Mouse (Mus musculus) kidney, postnatal 10 days (tissue): ENCODE data around the gene Ncoa4.

Experiments used
- DNase-seq: peaks from one replicate; pipeline ENCODE4 v3.0.0; 2021; ENCODE audit warnings: mixed read lengths

The Ncoa4 gene

DNA sequence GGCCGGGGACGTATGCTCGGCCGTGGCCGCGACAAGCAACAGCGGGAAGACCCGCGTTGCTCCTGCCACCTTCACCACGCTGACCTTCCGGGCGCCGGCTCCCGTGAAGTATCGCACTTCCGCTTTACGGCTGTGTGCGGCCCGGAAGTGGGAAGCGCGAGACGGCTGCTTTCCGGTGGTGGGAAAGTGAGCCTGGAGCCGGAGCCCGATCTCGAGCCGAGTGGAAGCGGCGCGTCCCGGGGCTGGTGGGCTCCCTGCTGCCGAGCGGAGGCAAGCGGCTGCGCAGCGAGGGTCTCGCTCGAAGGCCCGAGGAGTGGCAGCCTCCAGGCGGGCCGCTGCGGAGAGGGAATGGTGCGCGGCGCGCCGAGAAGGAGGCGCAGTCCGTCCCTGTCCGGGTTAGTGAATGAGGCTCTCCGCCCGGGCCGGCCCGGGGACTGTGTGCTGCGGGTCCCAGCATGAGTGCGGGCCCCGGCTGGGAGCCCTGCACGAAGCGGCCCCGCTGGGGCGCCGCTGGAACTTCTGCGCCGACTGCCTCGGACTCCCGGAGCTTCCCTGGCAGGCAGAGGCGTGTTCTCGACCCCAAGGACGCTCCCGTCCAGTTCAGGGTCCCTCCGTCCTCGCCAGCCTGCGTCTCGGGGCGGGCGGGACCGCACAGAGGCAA lies 42.3 kb downstream of the Ncoa4 start, which contains the start of the genes Timm23 and Parg:
TSS of gene Timm23 (minus strand) at position 108 of the 661 bp plus-strand sequence.
TSS of gene Parg (plus strand) at position 159 of the 661 bp plus-strand sequence.
- DNase-seq = peak; percentile 94

DNA sequence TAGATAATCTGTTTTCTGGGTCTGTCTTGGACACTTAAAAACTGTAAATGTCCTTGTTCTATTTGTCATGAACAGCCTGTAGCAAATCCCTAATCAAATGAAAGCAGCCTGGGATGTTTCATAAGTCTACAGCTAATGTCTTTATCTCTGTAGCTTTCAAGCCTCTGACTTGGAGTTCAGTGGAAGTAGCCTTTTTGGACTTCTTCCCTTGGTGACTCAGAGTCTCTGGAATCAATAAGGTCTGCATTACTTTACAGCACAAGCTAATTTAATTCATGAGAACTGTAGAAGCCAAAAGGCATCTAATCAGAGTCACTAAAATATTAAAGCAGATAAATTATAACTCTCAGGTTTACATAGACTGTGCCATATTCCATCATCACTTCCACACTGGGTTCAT lies 66.9 kb downstream of the Ncoa4 start:
- no peak for DNase-seq

DNA sequence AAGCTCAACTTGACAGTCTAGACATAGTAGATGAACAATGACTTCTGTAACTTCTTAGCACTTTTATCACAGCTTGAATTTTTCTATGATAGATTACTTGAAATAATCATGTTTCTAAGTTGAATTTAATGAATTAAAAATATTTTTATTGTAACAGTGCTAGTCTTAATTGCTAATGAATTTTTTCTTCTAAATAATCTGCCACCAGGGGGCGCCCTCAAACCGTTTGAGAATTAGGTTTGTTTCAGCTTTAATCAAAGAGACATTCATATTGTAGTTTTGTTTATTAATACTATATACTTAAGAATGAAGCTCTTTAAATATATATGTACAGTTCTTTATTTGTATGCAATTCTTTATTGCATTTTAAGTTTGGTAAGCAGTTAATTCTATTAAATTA lies 69.3 kb downstream of the Ncoa4 start:
- peak; percentile 80 for DNase-seq
